Mouse (Mus musculus) erythroblast, embryonic 14.5 days (primary cell): ENCODE measurements around the gene Mad1l1.

ENCODE experiments used
- GATA1 ChIP-seq: IDR thresholded peaks from 2 replicates; pipeline ENCODE4 v1.6.1; 2012; ENCODE audit warnings: low read length, inconsistent platforms, mixed read lengths
- TAL1 ChIP-seq: IDR thresholded peaks from 3 replicates; pipeline ENCODE4 v1.6.1; 2012; ENCODE audit warnings: low read length, inconsistent platforms, mixed read lengths

DNA sequence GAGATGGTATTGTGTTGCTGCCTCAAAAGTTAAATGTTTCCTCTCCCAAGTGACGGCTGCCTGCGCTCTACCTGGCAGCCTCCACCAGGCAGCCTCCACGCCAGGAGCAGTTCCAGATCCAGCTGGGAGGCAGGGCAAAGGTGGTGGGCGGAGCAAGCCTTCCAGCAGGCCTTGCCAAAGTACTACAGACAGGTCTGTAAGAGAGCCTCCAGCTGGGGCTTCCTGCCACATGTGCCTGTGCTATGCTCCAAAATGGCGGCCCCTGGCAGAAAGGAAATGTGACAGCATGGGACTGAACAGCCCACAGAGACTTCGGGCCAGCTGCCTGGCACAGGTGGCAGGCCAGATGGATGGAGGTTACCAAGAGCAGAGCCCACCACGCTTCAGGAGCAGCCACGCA lies 39.0 kb downstream of the Mad1l1 start:
- TF ChIP-seq GATA1 (no peak), TAL1 (no peak)
